Mouse (Mus musculus): ENCODE data around the gene Copz2.
"Not testable (repeated sequence)": the region's sequence is repeated elsewhere in the genome, so short reads cannot be mapped to it uniquely, and the experiment has no call there.

The Copz2 gene

DNA sequence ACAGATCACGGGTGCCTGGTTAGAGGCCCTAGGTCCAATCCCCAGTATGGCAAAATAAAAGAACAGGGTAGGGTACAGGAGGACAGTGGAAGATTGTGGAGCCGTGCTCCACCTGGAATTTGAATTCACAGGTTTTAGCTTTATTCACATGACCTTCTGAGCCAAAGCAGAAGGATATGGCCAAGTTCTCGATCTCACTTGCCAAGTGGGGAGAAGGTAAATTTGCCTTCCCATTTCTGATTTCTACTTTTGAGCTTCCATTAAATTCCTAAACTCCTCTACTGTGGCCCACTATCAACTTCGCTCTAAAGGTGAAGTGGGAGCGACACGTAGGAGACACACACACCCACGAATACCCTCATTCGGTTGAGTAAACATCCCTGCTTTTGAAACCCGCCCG is 20.8 kb upstream of the Copz2 start:
- no peak for DNase-seq (ENCODE audit: low spot score in 2 of 2)

DNA sequence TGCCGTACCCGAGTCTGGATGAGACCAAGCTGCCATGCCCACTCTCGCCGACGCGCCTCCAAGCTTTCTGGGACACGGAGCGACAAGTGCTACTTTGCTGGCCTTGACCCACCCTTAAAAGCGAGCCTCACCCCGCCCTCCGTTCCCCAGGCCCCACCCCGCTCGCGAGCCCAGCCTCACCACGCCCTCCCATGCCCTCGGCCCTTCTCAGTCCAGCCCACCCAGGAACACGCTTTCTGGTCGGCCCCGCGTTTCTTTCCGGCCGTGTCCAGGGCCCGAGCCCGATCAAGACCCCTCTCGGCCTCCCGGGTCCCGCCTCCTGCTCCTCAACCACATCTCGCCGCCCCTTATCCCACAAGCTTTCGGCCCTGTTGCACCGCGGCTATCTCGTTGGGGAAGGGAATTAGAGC is 20.3 kb upstream of the Copz2 start:
- DNase-seq (ENCODE audit: low spot score in 2 of 2) = peak; percentile 83 to 88

DNA sequence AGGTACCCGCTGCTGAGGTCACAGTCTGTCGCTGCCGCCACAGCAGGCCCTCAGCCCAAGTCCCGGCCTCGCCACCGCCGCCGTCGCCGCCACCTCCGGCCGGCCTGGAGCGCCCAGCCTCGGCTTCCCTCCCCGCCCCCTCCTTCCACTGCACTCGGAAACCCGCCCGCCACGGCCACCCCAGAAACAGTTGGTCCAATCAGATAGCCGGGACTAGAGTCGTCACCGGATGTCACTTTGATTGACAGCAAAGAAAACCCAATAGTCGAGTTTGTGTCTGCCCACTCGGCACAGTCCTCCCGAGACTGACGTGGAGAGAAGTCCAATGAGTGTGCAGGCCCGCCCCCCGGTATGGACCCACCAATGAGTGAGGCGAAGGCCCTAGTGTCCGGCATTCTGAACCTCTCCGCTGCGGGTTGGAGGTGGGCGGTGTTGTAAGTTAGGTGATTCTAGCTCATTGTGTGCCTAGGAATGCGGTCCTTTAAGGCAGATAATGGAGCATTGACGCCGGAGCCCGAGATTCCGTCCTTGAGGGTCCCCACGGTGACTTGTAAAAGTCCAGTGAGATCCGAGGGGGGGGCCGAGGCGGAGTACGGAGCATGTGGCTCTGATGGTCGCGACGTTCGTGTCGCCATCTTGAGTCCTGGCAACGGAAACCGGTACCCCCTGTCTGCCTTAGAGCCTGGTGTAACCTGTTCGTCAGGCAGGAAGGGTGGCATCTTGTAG is 19.7 kb upstream of the Copz2 start, which contains the start of gene Nfe2l1:
Gene Nfe2l1, minus strand, starts transcription at position 156 of the 726 bp plus-strand sequence.
- peak; percentile 91 to 99 for DNase-seq (ENCODE audit: low spot score in 2 of 2)

DNA sequence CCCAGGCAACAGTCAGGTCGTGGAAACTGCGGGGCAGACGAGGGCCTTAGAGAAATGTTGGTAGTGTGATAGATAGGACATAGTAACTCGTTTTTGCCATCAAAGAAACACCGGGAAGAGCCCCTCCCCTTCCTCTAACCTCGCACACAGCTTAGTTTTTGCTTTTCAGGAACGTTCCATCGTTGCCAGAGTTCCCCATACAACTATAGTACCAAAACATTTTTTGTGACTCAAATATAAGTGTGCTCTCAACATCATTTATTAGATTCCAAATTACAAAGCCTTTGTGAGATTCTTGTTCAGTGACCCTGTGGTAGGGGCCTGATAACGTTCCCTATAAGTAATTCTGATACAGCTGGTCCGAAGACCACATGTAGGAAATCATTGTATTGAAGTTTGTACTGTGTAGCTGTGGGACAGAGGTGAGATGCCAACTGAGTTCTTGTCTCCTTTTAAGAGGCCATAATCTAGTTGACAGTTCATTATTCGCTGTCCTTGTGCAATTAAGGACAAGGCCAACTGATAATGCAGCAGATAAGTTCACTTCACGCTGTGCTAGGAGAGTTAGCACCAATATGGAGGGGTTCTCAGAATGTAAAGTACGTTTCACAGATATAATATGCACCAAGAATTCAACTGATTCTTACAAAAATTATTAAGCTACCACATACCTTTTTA is 19.0 kb upstream of the Copz2 start:
- no peak for DNase-seq (ENCODE audit: low spot score in 2 of 2)

DNA sequence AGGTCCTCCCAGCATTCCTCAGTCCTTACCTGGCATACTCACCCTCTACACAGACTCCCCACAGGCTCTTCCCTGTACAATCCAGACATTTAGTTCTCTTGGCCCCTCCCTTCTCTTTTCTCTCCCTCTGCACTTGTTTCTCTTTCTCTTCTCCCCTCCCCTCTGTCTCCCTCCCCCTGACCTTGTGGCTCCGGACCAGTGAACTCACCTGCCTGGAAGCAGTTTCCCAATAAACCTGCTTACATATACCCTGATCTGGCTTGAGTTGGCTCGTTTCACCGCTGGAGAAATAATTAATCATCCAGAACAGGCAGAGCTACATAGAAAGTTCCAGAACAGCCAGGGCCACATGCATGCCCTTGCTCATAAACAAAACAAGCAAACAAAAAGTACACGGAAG is 18.2 kb upstream of the Copz2 start:
- peak in 1 of 2 experiments; percentile 33 for DNase-seq (ENCODE audit: low spot score in 2 of 2)

DNA sequence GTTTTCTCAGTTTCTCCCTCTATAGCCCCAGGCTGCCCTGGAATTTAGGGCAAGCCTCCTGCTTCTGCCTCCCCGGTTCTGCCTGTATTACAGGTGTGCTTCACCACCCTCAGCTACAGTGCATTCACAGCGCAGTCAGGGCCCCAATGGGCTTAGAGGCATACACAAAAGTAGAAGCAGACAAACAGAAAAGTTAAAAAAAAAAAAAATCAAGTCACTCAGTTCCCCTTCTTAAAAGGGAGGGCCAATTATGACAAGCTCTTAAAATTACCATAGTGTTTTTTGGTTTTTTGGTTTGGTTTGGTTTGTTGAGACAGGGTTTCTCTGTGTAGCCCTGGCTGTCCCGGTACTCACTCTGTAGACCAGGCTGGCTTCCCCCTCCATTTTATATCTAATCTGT is 17.1 kb upstream of the Copz2 start:
- no peak for DNase-seq (ENCODE audit: low spot score in 2 of 2)

DNA sequence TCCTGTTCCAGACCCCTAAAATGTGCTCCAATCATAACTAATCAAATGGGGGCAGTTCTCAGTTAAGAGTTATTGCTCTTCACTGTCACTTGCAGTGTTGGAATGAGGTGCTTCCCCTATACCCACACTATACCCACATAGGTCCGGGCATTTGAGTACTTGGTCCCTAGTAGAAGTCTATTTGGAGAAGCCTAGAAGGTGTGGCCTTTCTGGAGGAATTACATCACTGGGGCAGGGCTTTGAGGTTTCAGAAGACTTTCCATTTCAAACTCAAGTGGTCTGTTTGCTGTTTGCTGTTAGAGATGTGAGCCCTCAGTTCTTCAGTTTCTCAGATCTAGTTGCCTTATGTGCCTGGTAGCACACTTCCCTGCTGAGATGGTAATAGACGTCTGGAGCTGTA is 16.7 kb upstream of the Copz2 start:
- DNase-seq (ENCODE audit: low spot score in 2 of 2) = no peak

DNA sequence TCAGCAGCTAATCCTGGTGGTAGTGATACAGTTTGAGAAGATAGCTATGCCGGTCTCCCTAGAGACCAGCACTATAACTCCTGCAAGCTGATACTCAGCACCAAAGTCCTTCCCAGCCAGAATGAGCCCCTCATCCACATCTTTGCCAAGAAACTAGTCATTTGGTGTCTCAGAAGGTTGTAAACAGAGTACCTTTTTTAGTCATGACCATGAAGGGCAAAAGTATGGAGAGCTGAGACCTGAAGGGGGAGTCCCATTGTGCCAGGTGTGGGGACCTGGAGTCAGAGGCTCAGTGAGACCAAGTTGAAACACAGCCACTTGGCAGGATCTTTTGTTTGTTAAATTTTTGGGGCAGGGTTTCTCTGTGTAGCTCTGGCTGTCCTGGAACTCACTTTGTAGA is 15.5 kb upstream of the Copz2 start:
- DNase-seq (ENCODE audit: low spot score in 2 of 2) = no peak

DNA sequence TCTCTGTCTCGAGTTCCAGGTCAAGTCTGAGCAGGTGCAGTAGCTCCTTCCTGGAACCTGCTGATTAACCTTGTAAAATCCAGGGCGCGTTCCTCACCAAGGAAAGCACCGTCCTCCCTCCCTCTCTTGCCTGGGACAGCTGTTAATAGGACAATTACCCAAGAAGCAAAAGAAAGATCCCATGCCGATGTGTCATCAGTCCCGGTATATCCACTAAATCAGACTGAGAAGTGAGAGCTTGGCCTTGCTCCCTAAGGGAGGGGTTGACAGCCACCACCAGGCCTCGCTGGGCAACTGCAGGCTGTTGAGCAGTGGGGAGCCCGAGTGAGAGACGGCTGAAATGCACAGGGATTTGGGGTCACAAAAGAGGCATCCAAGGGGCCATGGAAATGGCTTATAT is 12.4 kb upstream of the Copz2 start:
- DNase-seq (ENCODE audit: low spot score in 2 of 2) = peak in 1 of 2 experiments; percentile 31

DNA sequence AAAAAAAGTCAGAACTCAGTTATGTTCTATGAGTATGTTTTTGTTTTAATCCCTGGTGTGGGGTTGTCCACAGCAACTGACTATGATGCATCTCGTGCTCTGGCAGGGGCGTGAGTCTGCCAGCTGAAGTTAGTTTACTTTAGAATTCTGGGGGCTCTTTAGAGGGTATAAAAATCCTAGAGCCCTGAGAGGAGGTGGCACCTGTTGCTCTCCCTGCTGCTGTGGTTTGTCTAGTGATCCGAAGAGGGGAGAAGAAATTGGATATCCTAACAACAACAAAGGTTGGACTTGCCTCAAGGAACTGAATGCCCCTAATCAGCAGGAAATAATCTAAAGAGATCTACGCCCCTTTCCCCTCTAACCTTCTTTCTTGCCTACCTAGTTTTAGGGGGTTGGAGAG is 11.3 kb upstream of the Copz2 start:
- DNase-seq (ENCODE audit: low spot score in 2 of 2) = no peak

DNA sequence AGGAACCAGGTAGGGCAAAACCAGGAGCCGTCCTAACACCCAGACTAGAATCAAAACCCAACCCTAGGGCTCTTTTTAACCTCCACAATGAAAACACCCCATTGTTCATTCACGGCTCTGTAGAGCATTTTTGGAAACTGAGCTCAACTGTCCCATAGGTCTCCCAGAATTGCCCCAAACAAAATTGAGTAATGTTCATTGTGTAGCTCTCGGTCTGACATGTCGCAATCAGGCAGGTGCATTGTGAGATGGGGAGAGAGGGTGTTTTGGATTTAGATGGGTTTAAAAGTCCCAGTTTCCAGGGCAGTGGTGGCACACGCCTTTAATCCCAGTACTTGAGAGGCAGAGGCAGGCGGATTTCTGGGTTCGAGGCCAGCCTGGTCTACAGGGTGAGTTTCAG is 10.2 kb upstream of the Copz2 start:
- no peak for DNase-seq (ENCODE audit: low spot score in 2 of 2)

DNA sequence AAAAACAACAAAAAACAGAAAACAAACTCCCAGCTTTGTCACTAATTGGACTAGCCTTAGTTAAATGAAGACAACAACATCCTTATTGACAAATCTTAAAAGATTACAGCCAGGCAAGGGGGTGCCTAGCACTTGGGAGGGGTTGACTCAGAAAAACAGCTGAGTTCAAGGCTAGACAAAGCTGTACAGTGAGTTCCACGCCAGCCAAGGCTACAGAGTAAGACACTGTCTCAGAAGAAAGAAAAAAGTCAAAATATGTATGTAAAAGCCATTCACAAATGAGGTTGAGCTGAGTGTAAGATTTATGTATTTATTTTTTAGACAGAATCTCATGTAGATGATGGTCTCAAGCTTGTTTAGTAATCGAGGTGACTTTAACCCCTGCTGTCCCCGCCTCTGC is 9.8 kb upstream of the Copz2 start:
- no peak for DNase-seq (ENCODE audit: low spot score in 2 of 2)

DNA sequence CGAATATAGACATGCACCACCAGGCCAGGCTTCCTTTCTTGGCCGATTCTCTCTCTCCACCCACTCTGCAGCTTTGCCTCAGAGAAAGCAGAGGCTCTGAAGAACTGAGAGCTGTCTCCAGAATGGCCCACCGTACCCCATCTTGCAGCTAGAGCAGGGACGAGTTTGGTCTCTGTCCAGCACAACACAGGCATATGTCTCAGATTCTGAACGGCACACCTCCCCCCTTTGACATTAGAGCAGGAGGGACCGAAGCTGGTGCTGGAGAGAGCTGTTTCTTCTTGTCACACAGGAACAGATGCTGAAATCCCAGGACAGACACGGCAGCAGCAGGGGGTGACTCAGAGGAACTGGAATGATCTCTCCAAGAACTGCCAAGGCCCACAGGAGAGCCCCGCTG is 9.4 kb upstream of the Copz2 start:
- no peak for DNase-seq (ENCODE audit: low spot score in 2 of 2)

DNA sequence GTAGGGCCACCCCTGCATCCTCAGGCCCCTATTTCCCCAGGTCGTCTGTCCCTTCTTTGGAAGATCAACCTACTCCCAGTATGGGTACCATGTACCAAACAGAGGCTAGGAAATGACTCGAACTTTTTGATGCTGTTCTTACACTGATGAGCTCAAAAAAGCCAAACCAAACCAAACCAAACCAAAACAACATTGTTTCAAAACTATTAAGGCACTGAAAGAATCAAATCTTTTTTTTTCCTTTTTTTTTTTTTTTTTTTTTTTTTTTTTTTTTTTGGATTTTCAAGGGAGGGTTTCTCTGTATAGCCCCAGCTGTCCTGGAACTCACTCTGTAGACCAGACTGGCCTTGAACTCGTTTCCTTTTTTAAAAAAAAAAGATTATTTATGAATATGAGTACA is 6.0 kb upstream of the Copz2 start:
- no peak for DNase-seq (ENCODE audit: low spot score in 2 of 2)

DNA sequence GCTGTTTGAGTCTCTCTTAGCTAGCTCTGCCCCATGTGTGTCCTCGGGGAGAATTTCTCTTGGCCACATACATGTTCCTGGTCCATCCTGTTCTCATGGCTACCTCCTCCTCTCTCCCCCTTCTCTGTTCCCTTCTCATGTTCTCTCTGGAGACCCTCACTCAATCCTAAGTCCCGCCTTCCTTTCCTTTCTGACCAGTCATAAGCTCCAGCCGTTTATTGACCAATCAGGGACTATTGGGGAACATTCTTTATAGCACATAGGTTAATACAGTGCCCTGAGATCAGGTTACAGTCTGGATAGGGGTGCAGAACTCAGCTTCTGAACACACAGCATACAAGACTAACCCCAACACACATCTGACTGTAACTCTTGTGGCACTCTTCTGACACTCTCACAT is 2.4 kb upstream of the Copz2 start:
- no peak for DNase-seq (ENCODE audit: low spot score in 2 of 2)

DNA sequence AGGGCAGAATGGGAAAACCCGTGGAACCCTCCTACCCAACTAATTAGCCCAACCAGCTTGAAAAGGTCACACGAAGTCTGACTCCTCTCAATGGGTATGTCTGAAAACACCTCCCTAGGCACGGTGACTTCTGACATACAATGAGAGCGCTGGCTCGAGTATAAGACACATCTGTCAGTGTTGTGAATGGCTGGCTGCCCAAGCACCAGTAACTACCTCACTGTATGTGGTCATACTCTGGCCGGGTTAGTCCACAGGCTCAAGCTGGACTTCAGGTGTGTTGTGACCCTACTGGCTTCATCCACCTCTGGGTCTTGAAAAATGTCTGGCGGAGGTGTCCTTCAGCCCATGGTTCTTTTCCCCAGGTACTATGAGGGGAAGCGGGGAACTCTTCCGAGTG is 976 bp upstream of the Copz2 start:
- DNase-seq (ENCODE audit: low spot score in 2 of 2) = no peak

DNA sequence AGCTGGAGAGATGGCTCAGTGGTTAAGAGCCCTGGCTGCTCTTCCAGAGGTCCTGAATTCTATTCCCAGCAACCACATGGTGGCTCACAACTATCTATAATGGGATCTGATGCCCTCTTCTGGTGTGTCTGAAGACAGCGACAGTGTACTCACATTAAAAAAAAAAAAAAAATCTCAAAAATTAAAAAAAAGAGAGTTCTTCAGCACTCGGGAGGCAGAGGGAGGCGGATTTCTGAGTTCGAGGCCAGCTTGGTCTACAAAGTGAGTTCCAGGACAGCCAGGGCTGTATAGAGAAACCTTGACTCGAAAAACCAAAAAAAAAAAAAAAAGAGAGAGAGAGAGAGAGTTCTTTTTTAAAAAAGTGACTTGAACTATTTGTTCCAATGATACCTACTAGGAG is 525 bp upstream of the Copz2 start:
- not testable (repeated sequence) for DNase-seq (ENCODE audit: low spot score in 2 of 2)

DNA sequence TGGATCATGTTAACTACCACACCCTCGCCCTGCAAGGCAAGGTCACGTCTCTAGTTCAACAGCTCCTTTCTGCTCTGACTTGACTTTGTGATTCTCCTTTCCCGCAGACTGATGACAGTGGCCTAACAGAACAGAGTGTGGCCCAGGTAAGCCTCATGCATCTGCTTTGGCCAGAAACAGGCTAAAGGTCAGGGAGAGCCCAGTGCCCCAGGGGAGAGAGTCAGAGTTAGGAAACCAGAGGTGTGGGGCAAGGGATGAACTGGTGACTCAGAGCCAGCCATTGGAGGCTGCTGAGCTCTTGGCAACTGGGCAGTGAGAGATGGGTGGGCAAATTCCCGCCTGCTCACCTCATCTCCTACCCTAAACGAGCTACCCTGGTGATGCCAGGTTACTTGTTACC is 7.8 kb downstream of the Copz2 start:
- DNase-seq (ENCODE audit: low spot score in 2 of 2) = no peak

DNA sequence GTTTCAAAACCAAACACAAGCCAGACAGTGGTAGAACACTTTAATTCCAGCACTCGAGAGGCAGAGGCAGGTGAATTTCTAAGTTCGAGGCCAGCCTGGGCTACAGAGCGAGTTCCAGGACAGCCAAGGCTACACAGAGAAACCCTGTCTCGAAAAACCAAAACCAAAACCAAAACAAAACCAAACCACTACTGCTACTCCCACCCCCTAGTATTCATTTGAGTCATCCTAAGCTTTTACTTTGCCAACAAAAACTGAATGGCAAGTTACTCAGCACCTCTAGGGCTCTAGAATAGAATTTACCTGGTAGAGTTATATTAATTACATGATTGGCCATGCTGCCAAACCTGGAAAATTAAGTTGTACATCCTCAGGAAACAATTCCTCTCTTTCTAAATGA is 10.0 kb downstream of the Copz2 start:
- no peak for DNase-seq (ENCODE audit: low spot score in 2 of 2)

DNA sequence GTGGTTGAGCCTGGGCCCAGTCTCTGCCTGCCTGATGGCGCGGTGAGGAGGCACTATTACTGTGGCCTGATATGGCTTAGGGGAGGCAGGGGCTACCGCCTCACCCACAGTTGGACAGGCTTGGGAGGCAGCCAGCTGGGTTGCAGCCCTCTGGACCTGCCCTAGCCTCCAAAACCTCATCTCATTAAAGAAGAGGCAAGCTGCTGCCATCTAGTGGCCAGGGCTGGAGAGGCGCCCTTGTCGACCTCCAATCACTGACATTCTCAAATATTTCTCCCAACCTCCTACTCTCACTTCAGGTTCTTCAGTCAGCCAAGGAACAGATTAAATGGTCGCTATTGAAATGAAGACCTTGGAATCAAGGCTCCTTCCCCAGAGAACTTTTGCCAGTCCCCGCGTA is 10.9 kb downstream of the Copz2 start:
- DNase-seq (ENCODE audit: low spot score in 2 of 2) = peak; percentile 72 to 74

DNA sequence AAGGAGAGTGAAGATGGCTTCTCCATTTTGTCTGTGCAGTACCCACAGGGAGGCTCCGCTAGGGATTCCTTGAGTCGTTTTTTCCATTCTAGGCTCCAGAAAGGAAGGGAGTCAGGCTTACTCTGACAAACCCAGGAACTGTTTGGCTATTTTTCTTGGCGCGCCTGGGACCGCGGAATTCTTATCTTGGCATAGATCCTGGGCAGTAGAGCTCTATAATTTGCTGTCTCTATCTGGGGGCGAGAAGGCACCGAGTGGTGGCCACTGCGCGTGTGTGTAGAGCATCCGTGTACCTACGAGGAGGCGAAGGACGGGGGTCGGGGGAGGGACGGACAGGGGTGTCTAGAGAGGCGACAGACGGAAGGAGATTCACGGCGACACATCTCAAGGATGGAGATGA is 11.8 kb downstream of the Copz2 start:
- peak in 1 of 2 experiments; percentile 46 for DNase-seq (ENCODE audit: low spot score in 2 of 2)

DNA sequence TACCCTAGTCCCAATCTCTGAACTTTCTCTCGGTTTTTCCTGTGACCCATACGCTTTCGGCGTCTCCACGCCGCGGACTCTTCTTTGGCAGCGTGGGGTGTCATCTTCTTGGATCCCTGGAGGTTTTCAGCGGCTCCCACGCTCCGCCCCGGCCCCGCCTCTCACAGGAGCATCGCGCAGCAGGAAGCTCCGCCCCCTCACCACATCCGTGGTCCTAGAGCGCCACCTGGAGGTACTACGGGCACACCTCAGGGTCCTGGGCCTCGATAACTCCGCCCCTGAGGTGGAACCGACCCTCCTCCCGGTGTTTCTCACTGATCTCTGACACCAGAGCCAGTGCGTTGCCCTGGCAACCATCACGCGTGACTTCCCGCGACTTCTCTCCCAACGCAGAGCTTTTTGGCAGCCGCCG is 12.2 kb downstream of the Copz2 start:
- peak; percentile 91 to 92 for DNase-seq (ENCODE audit: low spot score in 2 of 2)

DNA sequence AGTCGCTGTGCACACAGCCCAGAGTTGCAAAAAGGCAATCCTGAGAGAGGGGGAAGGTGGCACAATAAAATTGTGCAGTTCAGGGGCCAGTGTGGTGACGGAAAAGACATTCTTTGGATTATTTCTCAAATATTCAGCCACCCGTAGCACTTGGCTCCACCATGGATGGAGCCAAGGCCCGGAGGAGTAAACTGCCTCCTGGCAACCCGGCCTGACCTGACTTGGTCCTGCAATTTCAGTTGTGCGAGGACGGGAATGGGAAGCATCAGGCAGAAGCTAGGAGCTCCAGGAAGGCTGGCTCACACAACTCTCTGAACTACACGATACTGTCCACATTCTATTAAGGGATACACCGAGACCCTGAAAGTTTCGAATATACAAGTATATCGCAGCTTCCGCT is 12.9 kb downstream of the Copz2 start:
- no peak for DNase-seq (ENCODE audit: low spot score in 2 of 2)
